Mouse (Mus musculus) erythroblast, embryonic 14.5 days (primary cell): ENCODE data around the gene Ptprs.

Experiments
- GATA1 ChIP-seq: IDR thresholded peaks from 2 replicates; pipeline ENCODE4 v1.6.1; 2012; ENCODE audit warnings: low read length, inconsistent platforms, mixed read lengths
- TAL1 ChIP-seq: IDR thresholded peaks from 3 replicates; pipeline ENCODE4 v1.6.1; 2012; ENCODE audit warnings: low read length, inconsistent platforms, mixed read lengths

- TF ChIP-seq GATA1 (no peak), TAL1 (no peak)
Measured at GRCm38 (mm10) chr17:56379281-56379834, 96.9 kb downstream of the Ptprs start.
